Mouse (Mus musculus) thymus, postnatal 4 days (tissue): ENCODE measurements at regions not wholly inside any gene's neighbourhood (a gene's known extent, or its start where the extent isn't known, plus 50 kb on each side); places are given as distances from the start of the nearest gene placed in this dataset.

ENCODE experiments used
- DNase-seq: peaks from one replicate; pipeline ENCODE4 v3.0.0; 2021

DNA sequence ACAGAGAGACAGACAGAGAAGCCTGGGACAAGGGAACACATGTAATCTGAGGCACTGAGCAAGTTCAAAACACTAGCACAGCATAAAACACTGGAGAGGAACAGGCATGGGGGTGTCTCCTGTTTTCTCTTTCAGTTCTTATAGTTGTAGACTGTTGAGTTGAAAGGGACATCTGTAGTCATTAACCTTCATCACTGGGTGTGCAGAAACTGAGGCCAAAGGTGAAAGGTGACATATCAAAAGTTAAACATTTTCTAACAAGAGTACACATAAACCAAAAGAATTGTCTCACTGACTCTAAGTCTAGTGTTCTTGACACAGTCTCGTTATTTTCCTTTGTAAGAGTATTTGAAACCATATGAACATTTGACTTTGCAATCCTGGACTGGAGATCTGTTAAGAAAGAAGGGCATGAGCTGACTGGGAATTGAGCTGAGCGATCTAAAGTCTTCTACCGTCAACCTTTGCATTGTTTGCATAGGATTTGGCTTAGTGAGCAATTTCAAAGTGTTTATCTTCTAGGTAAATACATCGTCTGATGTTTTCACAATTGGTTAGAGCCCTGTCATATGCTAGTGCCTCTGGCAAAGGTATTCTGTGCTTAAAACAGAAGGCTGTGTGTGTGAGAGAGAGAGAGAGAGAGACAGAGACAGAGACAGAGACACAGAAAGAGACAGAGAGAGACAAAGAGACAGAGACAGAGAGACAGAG is 284.4 kb upstream of the Tnp1 start:
- DNase-seq, result no peak

DNA sequence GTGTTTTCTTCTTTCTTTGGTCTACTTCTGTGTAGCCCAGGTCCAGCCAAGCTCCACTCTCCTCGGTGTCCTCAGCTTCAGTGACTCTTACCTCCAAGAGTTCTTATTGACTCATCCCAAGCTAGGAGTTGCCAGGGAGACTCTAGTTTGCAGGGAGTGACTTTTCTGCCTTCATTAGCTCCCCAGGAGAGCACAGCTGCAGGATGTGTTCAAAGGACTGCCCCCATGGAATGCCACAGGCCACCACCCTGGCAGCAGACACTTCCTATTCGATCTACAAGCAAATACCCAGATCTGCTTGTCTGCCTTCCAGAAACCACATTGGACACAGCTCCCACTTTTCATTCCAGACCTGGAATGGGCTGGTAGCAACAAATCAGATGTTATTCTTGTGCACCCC is 269.6 kb upstream of the Tnp1 start:
- DNase-seq, result no peak

DNA sequence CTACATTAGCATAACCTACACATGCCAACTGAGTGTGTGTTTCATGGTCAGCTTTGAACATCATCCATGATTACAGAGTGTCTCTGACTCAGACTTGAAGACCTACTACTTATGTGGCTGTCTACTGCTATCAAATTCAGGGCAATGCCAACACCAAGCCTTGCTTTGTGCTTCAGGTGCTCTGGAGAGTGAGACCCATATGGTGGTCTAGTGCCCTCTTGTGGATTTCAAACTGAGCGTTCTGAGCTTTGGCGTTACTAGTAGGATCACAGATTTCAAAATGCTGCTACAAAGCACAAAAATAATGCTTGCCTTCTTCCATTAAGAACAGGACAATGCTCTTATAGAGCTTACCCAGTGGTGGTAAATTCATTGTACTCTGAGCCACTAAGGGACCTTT is 258.8 kb upstream of the Tnp1 start:
- no peak for DNase-seq

DNA sequence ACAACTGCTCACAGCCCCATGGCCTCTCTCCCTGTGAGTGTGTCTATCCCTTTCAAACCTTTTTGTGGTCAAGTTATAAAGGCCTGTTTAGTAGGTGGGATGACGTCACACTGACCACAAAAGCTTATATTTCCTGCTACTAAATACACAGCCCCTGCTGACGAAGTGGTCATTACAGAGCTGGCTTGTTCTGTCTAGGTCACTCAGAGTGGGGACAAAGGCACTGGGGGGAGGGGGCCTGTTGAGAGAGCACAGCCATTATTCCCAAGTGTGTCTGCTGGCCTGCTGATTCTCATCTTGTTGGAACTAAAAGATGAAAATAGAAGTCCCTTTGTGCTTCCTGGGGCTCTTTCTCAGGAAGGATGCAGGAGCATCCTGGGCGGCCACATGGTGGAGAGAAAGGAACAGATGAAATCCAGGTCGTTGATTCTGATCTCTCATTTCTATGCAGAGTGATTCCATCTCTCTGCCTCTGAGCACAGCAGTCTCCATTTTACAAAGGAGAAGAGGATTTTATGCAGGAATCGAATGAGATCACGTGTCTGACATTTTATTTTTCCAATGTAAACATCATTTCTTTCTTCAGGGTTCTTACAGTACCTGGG is 255.2 kb upstream of the Tnp1 start:
- no peak for DNase-seq

DNA sequence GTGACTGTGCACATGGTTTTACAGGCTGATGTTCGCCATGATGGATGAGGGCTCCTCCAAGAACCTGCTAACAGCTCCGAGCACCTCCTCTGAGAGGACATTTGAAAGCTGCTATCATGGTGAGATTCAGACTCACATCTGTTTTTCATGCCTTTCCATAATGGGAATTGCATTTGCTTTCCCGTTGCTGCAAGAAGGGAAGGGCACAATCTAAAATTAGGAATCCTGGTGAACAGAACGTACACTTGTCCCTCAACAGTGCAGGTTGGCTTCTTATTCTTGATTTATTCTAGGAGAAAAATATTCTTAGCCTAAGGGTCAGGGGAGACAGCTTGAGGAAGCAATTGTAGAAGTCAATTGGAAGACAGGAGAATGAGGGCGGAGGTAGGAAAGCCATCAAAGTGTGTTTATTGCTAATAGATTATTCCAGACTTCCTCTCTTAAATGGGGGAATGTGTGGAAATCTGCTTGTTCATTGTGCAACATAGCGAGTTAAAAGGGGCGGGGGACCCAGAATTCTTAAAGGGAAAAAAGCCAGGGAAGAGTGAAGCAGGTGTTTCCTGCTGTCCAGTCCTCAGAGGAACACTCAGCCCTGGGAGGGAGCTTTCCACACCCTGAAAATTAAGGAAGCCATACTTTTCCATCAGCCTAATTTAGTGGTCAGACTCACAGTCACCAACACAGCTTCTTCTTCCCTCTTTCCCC is 253.5 kb upstream of the Tnp1 start:
- no peak for DNase-seq

DNA sequence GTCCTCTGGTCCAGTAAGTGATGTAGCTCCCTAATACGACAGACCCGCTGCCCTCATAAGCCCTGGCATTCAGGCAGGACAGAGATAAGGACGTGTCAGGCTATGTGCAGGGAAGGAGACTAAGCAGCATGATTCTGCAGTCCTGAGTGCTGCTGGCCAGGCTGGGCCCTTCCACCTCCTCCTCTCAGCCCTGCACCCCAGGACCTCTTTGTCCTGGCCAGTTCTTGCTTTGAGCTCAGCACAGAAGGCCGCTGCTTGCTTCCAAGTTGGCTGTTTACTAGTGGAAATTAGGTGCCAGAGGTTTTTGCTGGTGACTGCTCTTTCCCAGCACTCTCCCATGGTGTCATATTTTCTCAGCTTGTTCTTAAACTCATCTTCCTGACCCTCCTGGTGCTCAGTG is 249.3 kb upstream of the Tnp1 start:
- DNase-seq, result no peak

DNA sequence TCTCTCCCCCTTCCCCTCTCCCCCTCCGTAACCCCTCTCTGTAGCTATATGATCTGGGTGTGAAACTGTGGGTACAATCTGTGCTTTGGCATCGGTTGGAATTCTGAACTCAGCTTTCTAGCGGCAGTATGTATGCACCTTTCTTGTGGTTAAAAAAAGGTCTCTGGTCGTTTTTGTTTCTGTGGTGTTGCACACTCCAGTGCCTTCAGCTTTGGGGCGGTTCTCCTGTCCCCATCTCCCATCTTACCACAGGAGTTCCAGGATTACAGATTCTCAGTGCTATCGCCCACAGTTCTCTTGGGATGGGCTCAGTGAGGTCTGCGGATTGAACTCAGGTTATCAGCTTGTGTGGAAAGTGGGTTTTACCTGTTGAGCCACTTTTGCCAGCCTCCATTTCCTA is 248.5 kb upstream of the Tnp1 start:
- no peak for DNase-seq

DNA sequence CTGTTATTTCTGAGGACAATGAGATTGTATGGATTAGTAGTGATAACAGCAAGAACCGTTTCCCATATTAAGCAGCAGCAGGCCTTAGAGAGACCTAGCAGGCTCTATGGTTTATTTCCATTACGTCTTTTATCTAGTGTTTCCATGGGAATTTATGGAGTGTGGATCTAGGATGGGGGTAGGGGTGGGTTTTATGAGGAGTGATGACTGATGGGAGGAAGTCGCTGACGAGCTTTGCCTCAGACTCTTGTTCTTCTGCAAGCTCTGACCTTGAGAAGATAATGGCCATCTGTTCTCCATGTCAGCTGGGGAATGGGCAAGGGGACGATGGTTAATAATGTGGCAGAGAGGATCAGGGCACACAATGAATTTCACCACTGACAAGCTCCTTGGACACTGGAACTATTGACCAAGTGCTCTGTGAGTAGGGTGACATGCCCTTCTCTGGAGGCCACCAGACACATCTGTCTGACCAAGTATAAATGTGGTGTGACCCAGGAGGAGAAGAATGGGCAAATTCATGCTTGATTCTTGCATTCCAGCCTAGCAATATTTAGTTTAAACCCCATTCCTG is 243.9 kb upstream of the Tnp1 start:
- DNase-seq, result no peak

DNA sequence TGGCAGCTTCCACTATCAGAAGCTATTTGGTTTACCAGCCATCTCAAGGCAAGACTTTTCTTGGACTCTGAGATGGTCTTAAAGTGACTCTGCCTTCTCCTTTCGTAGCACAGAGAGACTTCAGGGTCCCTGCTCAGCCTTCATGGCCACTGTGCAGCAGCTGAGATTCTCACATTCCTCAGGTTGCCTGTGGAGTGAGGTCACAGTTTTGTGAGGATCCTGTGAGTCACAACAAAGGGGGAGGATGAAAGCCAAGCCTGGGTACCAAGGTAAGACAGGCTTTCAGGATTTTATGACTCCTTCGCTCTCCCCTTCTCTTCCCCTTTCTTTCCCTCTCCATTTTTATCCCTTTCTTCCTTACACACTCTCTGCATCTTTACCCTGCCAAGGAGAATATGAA is 241.6 kb upstream of the Tnp1 start:
- DNase-seq, result no peak

DNA sequence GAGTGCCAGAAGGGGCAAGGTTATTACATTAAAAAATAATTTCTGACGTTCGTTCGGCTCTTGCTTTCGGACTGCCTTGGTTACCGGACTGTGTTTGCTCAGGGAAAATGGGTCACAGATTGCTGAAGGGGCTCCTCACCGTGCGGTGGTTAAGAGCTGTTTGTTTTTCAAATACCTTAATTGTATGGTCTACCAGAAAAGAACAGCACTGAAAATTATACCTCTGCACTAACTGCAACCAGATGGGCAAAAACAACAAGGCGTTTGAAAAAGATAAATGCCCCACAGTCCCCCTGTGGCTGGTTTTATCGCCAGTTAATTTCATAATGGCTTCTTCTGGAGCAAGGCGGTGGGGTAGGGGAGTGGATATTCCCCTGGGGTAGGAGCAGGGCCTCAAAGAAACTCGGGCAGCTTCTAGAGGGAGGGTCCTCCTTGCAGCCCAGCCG is 236.2 kb upstream of the Tnp1 start:
- DNase-seq, result no peak

DNA sequence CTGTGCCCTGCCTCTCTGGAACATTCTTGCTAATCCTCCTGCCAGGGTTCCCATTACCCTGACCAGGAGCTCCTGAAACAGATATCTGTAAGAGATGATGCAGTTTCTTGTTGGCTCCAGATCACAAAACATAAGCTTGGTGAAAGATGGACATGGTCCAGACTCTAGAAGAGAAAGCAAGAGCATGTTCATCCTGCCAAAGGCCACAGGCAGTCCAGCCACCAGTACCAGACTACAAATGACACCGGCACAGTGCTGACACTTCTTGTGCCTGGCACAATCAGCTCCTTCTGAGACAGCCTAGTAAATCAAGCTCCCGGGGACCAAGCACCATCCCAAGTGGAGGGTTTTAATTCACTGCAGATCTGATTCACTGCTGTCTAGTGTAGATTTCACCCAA is 228.3 kb upstream of the Tnp1 start:
- no peak for DNase-seq

DNA sequence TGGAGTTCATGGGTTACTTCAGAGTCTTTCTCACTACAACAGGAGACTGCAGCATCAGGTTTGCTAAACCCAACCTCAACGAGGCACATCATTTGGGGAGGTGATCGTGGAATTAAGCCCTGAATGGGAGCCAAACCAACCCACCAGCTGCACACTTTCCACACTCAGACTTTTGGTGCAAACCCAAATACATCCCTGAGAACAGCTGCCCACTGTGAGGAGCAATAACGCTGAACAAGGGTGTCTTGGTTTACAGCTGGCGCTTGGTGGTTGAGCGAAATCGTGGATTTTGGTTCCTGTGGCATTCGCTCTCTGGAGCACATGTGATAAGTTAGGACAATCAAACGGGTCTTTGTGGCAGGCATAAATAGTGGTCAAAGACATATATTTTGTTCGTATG is 226.6 kb upstream of the Tnp1 start:
- no peak for DNase-seq

DNA sequence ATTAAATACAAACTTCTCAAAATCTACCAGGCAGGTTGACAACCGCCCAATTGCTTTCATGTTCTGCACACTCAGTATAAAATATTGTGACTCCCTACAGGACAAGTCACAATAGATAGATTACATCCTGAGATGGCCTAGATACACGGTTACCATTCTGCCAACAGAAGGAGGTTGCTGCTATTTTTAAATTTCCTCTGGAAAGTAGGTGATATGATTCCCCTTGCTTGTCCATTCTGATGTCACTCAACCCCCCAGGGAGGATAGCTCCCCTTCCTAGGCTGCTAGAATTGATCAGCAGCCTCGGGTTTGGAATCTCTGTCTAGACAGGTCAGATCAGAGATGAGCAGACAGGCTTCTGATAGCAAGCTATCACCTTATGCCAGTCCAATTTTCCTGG is 221.2 kb upstream of the Tnp1 start:
- DNase-seq, result no peak

DNA sequence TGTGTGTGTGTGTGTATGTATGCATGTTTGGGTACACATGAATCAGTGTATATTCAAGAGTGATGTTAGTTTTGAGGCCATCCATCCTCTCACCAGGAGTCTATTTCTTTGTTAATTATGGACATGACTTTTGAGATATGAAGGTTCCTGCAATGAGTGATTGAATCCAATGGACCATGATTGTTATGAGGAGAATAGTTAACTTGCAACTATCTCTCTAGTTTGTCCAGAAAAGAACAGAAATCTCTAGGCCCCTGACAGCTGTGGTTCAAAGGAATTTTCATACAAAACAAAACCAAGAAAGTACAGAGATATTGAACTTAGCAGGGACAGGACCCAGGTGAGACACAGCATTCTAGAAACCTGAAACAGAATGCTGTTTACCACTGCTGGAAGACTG is 217.9 kb upstream of the Tnp1 start:
- DNase-seq, result no peak

DNA sequence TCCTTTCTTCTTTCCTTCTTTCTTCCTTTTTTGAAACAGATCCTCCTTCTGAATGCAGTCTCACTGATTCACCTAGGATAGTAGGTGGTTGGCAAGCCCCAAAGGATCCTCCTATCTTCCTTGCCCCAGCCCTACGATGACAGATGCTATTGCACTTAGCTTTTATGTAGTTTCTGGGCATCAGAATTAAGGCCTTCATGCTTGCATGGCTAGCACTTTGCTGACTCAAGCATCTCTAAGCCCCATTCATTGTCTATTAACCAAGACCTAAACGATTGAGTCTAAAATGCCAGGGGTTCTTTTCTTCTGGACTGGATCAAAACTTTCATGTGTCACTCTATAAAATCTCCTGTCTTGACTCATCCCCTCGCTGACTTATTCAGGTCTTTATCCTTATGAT is 217.3 kb upstream of the Tnp1 start:
- no peak for DNase-seq

DNA sequence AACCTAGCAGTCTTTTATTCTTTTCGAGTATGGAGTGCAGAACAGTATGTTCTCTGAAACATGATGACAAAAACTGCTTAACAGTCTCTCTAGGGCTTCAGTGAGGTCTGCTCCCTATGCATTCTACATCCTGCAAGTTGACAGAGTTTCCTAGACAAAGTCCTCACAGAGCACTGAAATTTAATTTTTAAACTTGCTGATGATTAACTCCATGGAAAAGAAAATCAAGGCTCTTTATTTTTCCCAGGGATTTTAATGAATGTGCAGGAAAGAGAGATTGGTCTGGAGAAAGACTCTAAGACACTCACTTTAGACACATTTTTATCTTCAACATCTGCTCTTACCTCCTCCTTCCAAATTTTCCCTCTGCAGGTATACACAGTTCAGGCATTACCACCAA is 214.9 kb upstream of the Tnp1 start:
- DNase-seq, result no peak

DNA sequence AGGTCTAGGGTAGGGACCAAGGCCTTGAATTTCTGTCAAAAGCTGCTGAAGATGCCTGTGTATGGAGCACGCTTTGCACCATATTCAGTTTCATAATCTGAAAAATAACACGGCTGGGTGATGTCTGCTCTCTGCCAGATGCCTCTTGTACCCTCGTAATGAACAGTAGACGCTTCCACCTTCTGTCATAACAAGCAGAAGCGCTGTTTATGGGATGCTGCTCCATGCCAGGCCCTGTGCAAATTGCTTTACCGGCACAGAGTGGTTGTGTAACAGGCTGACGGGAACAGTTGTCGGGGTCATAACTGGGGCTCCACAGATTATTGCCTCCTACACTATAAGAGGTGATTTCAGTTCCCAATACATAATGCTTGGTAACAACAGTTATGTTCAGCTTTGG is 211.5 kb upstream of the Tnp1 start:
- DNase-seq, result no peak

DNA sequence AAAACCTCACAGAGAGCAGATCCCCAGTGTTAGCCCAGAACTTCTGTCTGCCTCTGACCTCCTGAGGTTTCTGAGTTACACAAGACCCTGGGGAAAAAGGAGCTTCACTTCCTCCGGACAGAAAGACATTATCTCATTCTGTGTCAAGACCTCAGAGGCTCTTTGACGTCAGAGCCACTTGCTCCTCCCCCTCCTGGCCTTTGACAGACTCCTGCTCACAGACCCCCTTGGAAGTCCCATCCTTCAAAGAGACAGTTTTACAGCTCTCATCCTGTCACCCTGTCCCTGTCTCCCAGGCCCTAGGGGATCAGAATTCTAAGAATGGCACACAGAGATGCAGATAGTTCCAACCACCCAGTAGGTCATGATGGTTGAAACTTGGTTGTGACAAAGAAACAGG is 206.2 kb upstream of the Tnp1 start:
- no peak for DNase-seq

DNA sequence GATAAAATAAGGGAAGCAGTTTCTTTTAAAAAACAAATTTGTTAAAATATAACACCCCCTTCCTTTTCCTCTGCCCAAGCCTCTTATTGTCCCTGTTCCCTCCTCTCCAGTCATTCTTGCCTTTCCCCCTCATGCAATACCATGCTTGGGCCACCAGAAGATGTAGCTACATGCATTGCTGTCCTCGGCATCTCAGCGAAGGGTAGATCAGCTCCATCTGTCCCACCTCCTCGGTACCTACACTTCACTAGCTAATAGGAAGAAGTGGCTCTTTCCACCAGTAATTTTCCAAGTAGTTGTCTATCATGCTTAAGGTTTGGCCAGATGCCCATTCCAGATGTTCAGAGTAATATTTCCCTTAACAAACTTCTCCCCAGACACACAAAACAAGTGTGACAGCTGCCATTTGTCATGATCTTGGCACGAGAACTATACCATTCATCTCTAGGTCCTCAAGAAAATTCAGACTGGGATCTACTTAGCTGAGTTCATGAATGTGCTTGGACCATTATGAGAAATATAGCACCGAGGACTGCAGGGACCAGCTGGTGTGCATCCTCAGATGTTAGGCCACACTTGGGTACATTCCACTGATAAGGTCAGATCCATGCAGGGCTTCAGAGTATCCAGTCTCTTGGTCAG is 198.7 kb upstream of the Tnp1 start:
- DNase-seq, result no peak

DNA sequence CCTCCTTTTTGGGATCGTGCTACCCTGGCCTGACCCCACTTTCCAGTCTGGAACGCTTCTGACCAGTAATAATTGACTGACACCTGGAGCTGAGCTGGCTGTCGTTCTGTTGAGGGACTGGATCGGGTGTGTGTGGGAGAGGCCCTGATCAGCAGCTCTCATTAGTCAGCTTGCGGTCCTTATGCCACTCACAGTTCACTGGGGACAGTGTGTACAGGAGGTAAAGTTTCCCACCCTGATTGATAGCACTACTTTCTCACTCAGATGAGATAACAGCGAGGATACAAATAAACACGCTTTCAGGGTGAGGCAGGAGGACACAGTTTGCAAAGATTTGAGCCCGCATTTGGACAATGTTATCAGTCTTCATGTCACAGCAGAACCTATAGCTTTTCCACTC is 191.7 kb upstream of the Tnp1 start:
- no peak for DNase-seq

DNA sequence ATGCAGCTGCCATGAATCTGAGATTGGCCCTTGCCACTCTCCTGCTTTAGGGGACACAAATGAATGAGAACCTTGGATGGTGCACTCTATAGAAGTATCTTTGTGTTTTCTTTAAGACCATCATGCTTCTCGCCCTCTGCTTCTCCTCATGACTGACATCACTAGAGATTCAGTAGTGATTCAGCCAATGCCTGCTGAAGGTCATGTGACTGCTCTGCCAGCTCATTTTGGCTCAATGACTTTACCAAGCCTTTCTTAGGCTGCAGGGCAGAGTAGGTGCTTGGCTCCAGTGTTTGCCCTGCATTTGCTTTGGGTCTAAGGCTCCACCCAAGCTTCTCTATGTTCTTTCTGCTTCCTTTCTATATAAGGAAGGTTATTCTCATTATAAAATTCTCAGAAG is 190.1 kb upstream of the Tnp1 start:
- DNase-seq, result no peak

DNA sequence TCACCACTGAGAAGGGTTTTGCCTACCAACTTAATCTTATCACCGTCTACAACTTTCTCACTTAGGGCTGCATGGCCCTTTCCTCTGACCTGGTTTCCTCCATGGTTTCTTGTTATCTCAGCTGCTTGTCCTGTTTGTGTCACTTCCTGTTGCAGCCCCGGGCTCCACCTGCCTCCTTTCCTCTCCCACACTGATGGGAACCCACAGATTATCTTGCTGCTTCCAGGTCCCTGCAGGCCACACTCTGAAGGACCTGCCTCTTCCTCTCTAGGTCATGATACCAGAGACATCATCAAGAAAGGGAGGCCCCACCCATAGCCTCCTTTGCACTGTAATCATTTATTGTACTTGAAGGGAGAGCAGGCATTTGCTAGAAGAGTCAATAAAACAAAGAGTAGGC is 184.4 kb upstream of the Tnp1 start:
- DNase-seq, result no peak

DNA sequence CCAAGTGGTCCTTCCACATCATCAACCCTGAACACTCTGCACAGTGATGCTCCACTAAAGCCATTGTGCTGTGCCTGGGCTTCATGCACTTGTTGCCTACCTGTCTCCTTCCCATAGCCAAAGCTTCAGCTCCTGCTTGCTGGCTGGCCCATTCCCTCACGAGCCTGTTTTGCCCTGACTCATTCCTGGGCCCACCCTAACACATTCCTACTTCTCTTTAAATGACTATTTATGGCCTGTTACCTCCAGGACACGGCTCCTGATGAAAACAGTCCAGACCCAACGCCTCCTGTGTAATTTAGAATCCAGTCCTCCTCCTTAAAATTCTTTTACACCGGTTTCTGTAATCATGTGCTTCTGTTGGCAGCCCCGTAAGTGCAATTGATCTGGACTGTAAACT is 175.1 kb upstream of the Tnp1 start:
- DNase-seq, result no peak

DNA sequence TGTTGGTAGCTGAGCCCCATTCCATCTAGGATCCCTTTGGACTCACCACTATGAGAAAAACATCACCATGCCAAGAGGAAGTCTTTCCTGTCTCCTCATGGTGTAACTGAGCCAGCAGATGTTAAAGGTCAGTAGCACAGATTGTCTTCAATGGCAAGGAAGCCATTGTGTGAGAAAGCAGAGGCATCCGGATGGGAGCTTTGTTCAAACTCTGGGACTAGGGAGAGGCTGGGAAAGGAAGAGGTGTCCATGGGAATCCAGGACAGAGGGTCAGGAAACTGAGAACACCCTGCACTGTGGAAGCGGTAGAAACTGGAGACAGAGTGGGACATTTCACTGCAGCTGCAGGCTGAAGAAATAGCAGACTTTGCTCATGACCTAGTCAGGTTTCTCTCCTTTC is 173.1 kb upstream of the Tnp1 start:
- no peak for DNase-seq
